Mouse (Mus musculus) adrenal gland, postnatal 10 days (tissue): ENCODE measurements around the gene Tor4a. TPM values are rescaled to one million over a fixed set of nuclear protein-coding genes. Genes with fewer than 3 reads are reported as not detected.

Experiments used
- DNase-seq: peaks from one replicate; pipeline ENCODE4 v3.0.0; 2021; ENCODE audit warnings: mixed read lengths
- long read RNA-seq, 2 experiments: library from polyadenylated mRNA; stranded (forward); transcript quantifications; one replicate each; pipeline ENCODE4 v2.0.0; 2021
- total RNA-seq, 2 experiments: library from RNA; stranded (reverse); gene quantifications; 2 replicates each; pipeline ENCODE4 v1.2.3; 2021

Tor4a gene
- total RNA-seq, result 10 to 100 TPM; 13.9 to 19.5 TPM
- long read RNA-seq, experiment 1, transcript Tor4a-201 (2 exons, 3,255 nt), result major isoform, 7 of 10 reads
- long read RNA-seq, experiment 1, partial matches to known transcripts, result 0 of 10 reads
- long read RNA-seq, experiment 1, other reads (novel, unspliced or antisense), result 3 of 10 reads
- long read RNA-seq, experiment 2, transcript Tor4a-201 (2 exons, 3,255 nt), result major isoform, 10 of 11 reads
- long read RNA-seq, experiment 2, partial matches to known transcripts, result 1 of 11 reads
- long read RNA-seq, experiment 2, other reads (novel, unspliced or antisense), result 0 of 11 reads

DNA sequence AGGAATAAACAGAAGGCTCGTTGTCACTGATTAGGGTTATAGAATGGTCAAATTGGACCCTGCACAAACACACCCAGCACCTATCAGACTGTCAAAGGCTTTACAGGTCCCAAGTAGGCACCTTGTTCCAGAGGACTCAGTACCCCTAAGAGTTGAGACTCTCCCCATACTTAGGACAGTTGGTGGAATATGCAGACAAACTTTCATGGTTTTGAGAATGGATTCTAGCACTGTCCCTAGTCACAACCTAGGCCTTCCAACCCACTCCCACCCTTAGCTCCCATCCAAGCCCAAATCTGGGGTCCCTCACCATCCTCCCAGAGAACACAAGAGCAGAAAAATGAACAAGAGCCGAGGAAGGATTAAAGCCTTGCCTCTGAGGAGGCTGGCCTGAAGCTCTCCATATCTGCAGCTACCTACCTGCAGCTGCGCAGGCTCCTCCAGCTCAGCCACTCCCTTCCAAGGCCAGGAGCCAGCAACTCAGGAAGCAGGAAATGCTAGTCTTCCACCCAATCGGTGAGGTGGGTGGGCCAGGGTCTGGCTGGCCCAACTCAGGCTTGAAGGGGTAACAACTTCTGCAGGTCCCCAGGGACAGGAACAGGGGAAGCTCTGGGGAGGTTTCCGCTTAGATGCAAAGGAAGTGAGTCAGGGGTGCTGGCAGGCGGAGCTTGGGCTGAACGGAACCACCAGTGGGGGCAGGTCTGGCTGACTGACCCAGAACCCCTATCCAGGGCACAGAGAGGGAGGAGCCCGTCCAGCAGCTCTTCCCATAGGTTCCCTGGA lies at the start of gene Tor4a:
Tor4a (minus strand) TSS at position 715 of the 783 bp plus-strand sequence.
- peak; percentile 87 for DNase-seq

DNA sequence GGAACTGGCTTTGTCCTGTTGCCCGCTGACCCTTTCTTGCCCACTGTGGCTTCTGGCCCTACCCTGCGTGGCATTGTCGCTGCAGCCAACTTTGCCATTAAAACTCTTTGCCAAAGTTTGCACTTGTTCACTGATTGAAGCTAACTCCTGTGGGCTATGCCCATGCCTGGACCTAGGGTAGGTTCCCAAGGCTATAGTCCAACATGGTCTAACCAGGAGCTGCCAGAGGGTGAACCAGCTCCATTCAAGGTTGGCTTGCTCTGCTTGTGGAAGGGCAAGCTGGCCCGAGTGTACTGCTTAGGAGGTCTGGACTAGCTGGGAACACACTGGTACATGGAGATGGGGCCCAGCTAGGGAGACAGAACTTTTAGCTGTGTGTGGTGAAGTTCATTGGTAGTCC lies 47.5 kb upstream of the Tor4a start:
- DNase-seq, result no peak

DNA sequence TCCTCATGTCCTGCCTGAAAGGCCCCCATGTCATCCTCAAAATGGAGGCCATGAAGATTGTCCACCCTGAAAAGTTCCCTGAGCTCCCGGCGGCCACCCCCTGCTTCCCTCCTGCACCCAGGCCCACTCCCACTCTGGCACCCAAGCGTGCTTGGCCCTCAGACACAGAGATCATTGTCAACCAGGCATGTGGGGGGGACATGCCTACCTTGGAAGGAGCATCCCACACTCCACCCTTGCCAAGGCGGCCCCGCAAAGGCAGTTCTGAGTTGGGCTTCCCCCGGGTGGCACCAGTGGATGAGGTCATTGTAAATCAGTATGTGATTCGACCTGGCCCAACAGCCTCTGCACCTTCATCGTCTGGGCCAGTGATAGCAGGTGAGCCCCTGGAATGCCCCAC lies 46.7 kb upstream of the Tor4a start:
- no peak for DNase-seq

DNA sequence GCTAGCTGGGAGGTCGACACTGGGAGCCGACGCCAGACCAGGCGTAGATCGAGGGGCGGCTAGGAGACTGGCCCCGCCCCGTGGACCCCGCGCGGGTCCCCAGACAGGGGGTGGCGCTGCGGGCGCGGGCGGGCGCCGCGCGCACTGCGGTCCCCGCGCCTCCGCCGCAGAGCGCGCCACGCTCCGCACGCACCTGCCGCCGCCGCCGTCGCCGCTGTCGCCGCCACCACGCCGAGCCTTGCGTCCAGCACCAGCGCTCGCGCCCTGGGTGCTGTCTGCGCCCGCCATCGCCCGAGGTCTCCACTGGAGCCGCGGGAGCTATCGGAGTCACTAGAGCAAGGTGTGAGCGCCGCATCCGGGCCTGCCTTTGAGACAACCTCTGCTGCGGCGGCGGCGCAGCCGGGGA lies 45.4 kb upstream of the Tor4a start, which contains the start of the genes Rnf208 and Cysrt1:
Rnf208 (plus strand) TSS at position 155 of the 406 bp plus-strand sequence.
Cysrt1 (minus strand) TSS at position 352 of the 406 bp plus-strand sequence.
- no peak for DNase-seq

DNA sequence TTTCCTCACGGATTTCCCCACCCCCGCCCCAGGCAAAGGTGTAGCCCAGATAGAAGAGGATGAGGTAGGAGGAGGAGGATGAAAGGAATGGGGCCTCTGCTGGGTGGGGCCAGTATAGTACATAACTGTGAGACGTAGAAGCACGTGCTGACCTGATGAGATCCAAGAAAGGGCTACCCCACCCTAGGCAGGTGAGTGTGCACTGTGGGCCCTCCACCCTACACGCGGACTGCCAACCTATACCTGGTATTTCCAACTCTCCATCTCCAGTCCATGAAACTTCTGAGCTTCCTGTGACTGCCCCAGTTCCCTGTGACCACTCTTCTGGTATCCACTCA lies 44.7 kb upstream of the Tor4a start:
- no peak for DNase-seq

DNA sequence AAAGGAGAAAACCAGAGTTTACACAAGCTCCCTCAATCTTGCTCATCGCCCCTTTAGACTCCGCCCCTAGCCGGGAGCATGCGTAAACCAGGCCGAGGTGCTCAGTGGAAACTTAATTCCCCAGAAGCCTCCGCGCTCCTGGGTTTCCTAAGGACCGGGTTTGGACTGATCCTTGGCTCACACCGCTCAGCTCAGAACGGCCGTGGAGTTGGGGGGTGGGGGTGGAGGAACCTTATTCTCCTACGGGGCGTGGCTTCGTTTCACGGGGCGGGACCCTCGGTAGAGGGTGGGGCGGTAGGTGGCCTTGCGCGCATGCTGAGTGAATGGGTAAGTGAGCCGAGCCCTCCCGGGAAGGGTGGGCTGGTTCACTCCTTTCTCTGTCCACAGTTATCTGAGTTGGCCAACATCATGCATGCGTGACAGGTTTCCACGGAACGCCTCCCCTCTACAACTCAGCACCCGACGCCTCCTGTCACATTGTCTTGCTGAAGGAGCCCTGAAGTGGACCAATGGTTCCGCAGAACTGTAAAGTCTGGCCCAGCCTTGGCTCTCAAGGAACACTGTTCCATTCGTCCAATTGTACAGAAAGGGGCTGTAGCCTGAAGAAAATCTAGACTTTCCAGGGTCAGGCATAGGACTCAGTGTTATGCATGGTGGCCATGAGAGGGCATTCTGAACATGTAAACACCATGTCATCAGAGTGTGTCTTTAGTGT lies 44.2 kb upstream of the Tor4a start:
- peak; percentile 81 for DNase-seq

DNA sequence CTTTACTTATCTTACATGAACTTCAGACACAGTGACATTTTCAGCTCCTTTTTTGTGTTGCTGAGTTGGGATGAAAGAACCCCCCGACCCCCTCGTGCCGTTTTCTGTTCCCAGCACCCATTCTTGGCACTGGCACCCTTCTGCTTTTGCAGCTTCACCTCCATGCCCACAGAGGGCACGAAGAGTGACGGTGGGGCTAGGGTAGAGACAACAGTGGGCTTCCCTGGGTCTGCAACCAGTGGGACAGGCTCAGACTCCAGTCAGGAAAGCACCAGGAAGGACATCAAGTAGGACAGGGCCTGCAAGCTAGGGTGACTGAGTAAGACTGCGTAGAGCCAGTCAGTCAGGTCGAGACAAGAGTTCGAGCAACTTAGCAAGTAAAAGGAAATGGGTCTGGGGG lies 43.6 kb upstream of the Tor4a start:
- no peak for DNase-seq

DNA sequence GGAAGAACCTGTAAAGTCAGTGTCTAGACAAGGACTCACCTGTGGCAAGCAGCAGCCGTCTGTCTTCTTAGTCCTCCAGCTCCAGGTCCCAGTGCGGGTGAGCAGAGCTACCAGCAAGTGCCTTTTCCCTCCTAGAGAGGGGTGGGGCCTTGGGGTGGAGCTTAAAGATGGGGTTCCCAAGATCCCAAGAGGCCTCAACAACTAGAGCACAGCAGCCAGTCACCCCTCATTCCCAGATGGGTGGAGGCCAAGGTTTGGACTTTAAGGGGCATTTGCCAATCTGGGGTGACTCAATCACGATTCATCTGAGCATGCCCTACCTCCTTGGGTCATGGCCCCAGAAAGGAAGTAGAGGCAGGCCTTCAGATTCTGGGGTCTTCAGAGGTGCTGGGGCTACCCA lies 43.1 kb upstream of the Tor4a start:
- DNase-seq, result no peak

DNA sequence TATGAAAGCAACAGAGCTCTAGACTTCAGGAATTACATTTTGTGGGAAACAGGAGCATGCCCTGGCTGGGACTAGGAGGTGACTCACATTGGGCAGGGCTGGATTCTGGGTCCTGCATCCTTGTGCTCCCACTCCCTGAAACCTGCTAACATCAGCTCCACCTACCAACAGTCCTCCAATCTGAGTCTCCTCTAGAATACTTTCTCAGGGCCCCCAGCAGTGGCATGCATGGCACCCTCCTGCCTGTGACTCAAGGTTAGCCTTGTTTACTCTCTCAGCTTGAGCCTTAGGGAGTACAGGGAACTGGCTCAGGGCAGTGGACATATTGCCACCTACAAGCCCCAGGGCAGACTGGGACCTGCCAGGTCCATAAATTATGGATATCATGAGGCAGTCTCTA lies 41.4 kb upstream of the Tor4a start:
- DNase-seq, result no peak

DNA sequence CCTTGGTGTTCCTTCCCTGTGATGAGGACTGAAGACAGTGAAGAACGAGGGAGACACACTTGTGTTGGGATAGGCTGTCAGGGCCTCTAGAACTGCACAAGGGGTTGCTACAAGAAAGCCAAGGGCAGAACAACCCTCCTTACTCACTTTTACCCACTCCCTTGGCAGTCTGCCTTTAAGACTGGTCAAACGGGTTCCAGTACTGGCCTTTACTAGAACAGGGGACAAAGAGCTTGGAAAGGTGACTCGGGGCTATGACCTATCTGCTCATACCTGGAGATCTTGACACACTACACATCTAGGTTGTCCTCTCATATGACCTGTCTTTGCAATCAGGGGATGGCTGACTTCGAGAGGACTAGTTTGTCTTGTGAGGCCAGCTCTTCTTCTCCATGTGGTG lies 40.8 kb upstream of the Tor4a start:
- no peak for DNase-seq

DNA sequence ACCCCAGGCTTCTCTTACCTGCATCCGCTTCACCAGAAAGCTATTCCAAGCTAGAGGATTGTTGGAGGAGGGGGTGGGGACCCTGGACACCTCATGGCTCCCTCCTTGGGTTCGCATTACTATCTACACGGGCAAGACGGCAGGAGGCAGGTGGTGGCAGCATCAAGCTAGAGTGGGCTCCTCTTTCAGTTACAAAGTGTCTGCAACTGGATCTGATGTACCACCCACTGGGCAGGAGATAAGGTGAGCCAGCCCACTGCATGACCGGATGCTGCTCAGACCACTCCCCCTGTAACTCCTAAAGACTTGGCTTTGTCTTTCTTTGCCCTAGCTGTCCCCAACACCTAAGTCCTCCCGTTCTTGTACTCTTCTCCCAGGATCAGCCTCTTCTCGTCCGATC lies 39.9 kb upstream of the Tor4a start, which contains the start of gene Rnf224:
Rnf224 (minus strand) TSS at position 174 of the 400 bp plus-strand sequence.
- no peak for DNase-seq

DNA sequence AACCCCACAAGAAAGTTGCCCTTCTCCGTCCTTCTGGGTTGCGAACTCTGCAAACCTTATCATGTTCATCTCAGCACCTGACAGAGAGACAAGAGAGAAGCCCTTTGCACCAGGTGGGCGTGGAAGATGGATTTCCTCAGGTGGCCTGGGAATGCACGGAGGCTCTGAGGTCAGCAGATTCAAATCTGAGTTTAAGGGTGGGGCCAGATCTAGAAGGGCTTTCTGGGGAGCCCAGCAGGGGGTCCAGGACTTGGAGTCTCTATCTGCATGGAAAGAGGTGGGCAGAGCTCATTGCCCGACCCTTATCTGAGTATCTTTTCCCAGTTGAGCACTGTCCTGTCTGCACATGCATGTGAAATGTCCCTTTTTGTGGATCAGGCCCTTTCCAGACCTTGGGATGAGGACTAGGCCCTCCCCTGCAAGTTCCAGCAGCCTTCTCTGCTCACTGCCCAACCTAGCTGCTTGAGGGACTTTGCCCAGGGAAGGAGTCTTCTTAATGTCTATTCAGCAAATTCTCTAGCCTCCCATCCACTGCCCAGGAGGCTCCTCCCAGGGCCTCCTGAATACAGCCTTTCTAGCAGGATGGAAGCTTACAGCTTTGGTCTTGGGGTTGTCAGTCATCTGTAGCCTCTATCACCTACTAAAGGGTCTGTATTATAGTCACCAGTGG lies 38.0 kb upstream of the Tor4a start:
- DNase-seq, result no peak

DNA sequence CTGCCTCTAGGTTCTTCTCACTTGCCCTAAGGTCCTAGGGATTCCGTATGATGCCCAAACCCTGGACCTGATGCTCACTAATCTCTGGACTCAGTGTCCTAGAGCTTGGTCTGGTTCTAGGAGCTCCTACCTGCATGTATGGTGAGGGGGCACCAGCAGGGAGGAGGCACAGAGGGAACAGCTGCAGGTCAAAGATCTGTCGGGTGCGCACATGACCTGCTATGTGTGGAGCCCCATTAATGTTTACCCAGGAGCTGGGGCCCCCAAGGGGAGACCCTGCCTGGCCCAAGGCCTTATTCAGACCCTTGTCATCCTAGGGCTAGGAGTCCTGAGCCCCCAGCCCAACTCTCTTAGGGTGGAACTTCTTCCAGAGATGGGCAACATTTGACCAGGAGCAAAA lies 37.4 kb upstream of the Tor4a start, which contains the start of gene Slc34a3:
Slc34a3 (minus strand) TSS at position 315 of the 400 bp plus-strand sequence.
- no peak for DNase-seq

DNA sequence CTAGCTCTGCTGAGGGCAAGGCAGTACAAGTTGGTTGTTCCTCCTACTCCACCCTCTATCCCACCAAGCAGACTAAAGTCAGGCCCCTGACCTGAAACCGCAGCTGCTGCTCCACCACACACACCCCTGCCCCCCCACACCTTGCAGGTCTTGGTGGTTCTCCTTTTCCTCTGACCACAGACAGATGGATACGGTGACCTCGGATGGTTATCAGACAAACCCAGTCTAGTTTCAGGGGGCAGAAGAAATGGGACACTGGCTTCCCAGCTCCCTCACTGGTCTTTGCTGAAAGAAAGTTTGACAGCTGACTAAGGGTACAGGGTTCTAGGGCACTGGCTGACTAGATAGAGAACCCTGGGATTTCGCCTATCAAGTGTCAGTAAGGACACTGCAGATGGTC lies 36.7 kb upstream of the Tor4a start:
- DNase-seq, result no peak

DNA sequence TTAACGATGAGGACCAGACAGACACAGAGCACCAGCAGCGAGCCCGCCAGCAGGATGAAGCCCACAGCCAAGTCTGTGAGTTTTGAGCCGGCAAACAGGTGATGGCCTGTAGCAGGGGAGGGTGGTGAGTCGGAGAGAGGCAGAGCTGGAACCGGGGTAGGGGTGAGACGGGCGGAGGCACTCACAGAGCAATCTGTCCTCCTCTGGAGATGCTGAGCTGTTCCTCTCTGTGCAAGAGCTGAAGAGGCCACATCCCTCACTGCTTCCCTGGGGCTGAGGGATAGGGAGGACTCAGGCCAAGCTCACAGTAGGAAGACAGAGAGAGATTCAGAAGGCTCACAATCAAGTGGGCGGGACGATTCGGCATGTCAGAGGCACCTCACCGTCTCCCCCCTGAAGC lies 34.4 kb upstream of the Tor4a start:
- DNase-seq, result no peak

DNA sequence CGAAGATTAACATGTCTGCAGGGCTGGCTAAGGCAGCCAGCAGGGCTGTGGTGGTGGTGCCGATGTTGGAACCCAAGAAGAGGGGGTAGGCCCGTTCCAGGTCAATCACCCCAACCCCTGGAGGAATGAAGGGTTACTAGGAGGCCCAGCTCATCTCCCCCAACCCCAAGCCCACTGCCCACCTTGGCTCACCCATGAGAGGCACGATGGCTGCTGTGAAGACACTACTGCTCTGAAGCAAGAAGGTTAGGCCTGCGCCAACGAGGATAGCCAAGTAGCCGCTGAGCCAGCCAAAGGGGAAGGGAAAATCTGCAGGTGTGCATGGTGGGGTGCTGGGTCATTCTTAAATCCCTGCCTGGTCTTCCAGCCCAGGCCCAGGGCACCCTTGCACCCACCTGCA lies 33.9 kb upstream of the Tor4a start:
- DNase-seq, result no peak

DNA sequence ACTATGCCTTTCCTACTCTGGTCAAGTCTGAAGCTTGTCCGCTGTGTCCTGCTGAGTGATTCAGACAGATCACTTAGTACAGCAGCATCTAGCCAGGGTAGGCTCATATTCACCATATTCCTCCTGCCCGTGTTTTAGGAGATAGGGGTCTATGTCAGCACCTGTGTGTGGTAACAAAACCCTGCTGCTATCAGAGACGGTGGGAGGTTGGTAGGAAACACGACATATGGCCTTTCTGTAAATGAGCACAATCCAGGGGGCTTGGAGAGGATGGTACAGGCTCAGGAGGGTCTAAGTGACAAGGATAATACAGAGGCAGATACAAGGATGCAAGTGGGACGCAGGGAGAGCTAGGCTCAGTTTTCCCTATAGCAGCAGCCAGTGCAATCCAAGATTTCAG lies 32.9 kb upstream of the Tor4a start:
- no peak for DNase-seq

DNA sequence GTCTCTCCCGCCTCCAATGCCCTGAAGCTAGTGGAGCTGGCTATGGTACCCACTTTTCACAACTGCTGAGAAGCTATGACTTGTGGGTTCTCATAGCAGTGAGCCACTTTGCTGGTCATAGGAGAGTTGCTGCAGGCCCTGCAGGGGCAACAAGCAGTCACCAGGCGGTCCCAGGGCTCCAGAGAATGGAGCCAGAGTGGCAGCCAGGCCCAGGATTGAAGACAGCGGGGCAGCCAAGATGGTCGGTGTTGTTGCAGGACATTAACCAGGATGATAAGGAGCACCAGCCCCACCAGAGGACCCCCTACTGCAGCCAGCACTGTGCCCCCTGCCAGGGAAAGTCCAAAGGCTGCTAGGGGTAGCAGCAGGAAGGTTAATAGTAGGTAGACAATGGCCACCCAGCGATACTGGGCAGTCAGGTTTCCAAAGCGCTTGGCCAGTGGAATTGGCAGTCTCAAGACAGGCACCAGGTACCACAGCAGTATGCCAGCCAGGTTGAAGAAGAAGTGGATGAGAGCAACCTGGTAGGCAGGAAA lies 32.4 kb upstream of the Tor4a start:
- DNase-seq, result no peak

DNA sequence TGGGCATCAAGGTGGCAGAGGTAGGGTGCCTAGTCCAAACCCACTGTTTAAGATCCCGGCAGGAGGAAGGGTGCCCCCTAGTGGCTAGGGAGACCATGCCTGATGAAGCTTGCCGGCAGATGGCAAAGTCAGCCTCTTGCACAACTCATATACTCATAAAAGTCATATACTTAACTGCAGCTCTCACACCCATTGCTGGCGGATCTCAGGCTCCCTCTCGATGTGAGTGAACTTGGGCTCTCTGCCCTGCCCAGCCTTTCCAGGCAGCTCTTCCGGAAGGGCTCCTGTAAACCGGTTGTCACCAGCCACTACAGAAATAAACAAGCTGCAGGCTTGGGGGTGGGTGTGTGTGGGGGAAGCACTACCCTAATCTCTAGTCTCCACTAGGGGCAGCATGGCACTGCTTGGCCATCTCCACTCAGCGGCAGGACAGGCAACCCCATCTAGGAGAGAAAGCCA lies 31.8 kb upstream of the Tor4a start:
- peak; percentile 91 for DNase-seq

DNA sequence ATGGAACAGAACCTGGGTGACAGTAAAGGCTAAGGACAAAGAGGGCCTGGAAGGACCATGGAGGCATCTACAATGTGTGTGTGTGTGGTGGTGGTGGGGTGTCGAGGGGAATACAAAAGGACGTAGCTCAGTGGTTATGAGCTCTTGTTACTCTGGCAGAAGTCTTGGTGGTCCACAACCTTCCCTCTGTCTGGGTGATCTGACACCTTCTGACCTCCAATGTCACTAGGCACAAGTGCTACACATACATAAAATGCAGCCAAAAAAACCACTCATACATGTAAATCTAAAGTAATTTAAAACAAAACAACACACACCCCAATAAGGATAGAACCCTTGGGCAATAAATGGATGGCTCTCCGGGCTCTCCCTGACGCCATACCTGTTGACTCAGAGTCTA lies 30.7 kb upstream of the Tor4a start:
- DNase-seq, result no peak

DNA sequence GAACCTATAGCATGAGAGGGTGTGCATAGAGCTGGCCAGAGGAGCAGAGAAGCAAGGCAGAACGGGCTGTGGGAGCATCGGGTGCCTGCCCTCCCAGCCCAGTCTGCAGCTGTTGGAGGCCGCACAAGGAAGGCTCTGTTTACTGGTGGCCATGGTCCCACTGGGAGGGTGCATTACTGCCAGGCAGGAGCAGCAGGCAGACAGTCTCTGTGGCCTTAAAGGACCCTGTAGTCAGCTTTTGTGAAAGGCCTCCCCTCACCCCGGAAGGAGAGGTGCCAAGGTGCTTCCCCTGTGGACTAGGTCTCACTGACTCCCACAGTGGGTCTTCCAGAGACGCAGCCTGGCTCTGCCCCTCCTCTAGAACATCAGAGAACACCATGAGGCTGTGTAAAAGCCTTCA lies 30.2 kb upstream of the Tor4a start:
- DNase-seq, result peak; percentile 70

DNA sequence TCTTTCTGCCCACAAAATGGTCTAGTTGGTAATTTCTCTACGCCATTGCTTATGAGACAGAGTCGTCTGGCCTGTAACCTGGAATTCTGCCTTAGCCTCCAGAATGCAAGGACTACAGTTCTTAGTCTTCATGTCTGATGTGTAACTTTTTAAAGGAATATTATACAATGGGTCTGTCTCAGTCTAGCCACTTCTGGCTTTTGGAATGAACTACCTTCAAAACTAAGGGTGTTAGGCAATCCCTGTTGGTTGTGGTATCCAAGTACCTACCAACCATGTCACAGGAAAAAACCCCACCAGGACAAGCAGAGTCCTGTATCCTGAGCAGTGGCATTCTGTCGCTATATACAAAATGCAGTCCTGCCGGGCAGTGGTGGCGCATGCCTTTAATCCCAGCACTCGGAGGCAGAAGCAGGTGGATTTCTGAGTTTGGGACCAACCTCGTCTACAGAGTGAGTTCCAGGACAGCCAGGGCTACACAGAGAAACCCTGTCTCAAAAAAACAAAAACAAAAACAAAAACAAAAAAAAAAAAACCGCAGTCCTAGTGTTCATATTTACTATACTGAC lies 29.2 kb upstream of the Tor4a start:
- DNase-seq, result no peak
